Mouse (Mus musculus) heart, adult 8-10 months (tissue): ENCODE results near the gene Noto. TPM values are rescaled to one million over a fixed set of nuclear protein-coding genes. Genes with fewer than 3 reads are reported as not detected.

Source experiments
- DNase-seq: peaks from one replicate; pipeline ENCODE4 v3.0.0; 2022; ENCODE audit warnings: low spot score
- total RNA-seq, 4 experiments: library from RNA; stranded (reverse); gene quantifications; 2 replicates each; pipeline ENCODE4 v1.2.4; 2022

Gene Noto
- not detected for total RNA-seq

DNA sequence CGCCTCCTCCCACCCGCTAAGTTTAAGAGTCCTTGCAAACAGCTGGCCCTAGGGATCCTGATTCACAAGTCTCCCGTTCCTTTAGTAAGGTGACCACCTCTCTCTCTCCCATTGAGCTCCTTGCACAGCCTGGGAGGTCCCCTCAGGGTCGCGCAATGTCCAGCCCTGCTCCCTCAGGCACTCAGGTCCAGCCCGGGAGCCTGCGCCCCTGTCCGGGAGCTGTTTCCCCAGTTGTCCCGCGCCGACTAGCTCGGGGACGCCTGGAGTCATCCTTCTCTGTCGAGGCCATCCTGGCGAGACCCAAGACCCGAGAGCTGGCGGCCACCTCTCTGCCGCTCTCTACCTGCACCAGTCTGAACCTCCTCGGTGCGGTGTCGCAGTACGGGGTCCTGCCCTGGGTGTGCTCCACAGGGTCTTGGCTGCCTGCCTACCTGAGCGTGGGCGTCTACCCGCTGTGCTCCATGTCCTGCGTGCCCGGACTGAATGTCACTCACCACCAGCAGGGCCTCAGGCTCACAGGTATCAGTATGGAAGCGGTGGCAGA lies at the start of gene Noto:
TSS of gene Noto (plus strand) at position 51 of the 544 bp plus-strand sequence.
- no peak for DNase-seq

DNA sequence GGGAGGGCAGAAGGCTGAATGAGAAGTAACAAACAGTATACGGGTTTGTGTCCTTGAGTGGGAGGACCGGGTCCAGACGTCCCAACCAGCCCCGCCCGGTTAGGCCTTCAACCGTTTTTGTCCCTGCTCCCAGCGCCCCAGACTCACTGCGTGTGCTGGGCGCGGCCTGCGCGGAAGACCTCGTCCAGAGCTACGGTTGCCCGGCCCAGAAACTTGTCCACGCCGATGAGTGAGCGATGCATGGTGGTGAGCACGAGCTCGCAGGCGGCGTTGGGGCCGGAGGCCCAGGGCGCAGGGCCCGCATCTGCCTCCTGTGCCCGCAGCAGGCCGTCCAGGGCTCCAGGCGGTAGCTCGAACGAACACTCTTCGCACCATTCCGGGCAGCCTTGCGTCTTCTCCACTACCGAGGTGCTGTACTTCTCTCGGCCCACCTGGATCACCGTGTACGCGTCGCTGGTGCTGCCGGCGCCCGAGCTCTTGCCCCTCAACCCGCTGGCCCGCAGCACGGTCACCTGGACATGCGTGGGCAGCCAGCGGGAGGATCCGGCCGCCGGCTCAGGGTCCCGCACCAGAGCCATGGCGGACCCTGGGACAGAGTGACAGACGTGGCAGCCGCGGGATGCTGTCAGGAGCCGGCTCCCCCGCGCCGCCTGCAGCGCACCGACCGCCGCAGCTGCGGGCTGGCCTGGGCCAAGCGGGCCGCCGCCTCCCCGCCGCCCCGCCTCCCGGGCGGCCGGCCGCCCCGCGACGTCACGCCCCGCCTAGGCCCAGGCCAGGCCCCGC lies 49.5 kb upstream of the Noto start, which contains the start of gene Rab11fip5:
TSS of gene Rab11fip5 (minus strand) at position 684 of the 783 bp plus-strand sequence.
- no peak for DNase-seq

DNA sequence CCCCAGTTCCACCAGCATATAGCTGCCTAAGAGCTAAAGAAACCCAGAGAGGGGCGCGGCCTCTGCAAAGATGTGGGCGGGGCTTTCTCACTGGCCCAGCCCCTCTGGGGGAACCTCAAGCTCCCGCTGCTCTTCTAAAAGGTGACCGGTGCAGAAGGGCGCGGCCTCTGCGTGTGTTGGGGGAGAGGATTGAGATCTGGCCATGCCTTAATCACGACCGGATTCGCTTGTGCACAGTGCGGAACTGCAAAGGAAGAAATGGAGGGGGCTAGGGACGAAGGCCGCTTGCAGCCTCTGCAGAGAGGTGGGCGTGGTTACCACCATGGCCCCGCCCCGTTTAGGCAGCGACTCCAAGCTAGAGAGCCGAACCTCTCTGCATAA lies 49.0 kb upstream of the Noto start:
- DNase-seq, result peak; percentile 95

DNA sequence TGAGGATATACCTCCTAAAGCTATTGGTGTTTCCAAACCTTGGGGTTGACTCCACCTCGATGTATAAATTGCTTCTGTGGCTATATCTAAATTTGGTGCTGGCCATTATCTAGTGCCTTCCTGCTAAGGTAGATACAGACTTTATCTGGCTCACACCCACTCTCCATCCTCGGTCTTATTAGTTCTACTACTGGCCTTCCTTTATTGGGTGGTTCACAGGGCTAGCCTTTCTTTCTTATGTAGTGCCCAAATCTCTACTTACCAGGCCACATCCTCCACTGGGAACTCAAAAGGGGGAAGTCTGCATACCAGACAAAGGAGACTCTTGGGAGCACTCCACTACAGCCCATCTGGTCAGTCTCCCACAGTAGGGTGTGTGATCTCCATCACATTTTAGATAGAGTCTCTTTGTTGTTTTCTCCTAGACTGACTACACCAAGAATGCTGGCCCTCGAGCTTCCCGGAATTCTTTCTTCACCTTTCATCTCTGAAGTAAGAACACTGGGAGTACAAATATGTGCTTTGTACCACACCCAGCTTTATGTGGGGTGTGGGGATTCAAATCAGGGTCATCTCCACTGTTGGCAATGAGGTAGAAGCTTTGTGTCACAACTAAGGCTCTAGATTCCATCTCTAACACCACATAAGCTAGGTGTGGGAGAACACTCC lies 46.5 kb upstream of the Noto start:
- no peak for DNase-seq

DNA sequence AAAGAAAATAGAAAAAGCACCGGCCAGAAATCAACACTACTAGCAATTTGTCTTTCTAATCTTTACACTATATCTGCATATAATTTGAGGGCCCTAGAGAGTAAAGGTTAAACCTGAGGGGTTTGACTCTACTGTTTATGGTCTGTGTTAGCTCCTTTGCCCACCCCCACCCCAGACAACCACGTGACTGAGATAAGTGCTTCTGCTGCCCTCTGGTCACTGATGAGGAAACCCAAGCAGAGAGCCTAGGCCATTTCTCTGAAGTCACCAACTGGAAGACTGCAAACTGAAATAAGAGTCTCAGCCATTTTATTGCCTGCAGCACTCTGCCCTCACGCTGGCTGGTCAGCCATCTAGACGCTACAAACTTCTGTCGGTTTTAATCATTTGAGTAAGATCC lies 45.8 kb upstream of the Noto start:
- DNase-seq, result no peak

DNA sequence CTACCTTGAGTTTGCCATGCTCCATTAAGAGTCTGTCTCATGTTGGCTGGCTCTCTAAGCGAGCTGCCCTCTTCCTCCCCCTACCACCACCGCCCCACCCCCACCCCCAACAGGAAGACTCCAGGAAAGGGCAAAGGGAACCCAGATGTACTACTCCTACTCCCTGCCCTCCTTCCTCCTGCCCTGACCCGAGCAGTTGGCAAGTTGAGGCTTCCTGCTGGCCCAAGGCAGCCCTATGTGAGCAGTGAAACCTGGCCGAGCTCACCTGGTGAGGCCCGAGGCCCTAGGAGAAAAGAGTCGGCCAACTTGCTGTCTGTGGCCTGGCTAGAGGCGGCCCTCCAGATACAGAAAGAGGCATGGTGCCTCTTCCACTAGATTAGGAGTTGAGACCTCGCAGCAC lies 45.1 kb upstream of the Noto start:
- DNase-seq, result no peak

DNA sequence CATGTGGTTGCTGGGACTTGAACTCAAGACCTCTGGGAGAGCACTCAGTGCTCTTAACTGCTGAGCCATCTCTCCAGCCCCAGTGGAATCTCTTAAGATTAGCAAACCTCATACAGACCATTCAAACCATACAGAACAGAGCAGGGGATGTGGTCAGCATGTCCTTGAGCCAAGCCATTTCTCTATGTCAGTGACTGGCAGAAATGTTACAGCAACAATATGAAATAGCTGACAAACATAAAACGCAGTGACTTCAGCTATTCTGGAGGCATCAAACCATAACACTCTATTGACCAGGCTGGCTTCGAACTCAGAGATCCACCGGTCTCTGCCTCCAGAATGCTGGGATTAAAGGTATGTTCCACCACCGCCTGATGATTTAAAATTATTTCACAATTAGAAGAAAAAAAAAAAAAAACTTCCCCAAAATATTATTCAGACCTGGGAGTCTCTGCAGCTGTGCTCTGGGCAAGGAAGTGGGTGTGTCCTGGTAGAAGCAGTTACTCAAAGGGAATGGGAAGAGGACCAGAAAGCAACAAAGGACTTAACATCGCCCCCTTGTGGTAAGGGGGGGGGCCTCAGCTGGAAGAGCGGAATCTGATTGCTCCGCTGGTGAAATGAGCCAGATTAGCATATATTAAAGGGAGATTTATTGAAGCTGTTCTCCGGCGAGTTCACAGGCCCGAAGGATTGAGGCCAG lies 43.3 kb upstream of the Noto start:
- DNase-seq, result peak; percentile 90

DNA sequence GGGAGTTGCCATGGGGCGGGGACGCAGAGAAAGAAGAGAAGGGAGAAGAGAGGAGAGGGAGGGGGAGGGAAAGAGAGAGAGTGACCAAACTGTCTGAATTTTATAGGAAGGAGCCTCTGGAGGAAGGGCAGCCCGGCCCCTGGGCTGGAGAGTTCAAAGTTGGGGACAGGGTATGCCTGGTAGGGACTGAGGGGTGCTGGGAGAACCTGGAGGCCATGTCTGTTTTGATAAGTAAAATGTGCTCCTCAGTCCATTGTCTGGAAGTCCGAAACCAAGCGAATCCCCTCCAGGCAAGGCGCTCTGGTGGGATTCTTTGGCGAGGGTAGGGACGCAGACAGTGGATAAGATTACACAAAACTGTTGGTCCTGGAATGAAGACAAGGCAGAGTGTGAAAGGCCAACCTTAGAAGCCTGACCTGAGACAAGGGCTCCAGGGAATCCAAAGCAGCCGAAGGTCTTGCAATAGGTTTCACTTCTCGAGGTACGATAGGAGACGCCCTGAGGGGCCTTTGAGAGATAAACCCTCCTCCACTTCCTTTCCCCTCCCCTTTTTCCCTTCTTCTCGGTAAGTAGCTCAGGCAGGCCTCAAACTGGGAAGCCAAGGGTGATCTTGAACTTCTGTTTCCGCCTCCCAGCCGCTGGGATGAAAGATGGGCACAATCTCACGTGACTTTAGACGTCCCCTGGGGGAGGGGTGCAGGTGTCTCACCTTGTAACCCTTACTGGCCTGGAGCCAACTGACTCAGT lies 42.6 kb upstream of the Noto start:
- DNase-seq, result no peak

DNA sequence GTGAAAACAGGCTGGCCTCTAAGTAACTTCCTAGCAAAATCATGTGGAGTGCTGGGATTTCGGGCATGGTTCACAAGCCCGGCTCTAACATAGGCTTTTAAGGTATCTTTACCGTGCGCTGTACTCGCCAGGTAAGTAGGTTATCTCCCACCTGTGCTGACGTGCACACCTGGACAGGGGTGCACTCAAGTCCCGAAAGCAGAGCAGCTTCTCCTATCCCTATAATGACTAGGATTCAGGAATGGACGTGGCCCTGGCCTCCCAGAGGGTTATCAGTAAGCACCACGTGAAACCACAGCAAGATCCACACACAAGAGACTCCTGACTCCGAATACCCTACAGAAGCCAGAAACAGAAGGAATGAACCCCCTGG lies 42.1 kb upstream of the Noto start:
- no peak for DNase-seq

DNA sequence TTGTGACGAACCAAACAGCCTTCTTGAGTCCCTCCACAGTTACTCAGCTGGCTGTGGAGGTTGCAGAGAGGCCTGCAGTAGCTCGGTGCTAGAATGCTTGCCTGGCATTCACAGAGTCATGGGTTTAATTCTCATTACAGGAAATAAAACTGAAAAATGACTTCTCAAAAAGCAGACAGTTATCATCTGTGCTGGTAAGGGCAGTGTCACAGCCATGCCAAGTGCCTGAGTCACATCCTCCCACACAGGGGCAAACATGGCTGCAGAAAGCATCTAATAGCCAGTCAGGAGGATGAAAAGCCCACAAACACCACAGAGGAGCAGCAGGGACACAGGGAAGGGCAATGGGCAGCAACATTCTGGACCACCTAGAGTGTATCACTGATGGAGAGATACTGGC lies 40.9 kb upstream of the Noto start:
- DNase-seq, result no peak

DNA sequence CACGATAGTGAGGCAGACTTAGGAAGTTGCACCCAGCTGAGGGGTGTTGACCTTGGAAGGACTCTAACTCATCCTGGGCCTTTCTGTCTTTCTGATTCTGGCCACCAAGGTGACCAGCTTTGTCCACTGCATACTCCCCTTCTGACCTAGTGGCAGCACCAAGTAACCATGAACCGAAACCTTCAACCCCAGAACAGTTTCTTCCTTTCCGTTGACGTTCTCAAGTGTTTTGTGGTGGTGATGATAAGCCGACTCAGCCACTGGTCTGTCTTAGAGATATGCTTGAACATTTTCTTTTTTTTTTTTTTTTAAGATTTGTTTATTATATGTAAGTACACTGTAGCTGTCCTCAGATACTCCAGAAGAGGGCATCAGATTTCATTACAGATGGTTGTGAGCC lies 35.1 kb upstream of the Noto start:
- no peak for DNase-seq

DNA sequence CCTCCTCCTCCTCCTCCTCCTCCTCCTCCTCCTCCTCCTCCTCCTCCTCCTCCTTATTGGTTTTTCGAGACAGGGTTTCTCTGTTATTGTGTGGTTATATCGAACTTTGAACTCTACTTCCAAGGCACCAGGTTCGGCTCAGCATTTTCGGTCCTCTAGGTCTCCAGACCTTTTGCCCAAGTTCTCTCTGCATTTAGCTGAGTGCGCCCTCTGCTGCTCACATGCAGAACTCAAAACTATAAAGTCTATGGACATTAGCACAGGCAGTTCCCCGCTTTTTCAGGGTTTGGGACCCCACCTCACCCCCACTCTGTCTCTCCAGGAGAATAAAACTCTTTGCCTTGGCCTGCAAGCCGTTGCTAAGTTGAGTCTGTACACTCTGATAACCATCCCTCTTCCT lies 31.9 kb upstream of the Noto start:
- no peak for DNase-seq

DNA sequence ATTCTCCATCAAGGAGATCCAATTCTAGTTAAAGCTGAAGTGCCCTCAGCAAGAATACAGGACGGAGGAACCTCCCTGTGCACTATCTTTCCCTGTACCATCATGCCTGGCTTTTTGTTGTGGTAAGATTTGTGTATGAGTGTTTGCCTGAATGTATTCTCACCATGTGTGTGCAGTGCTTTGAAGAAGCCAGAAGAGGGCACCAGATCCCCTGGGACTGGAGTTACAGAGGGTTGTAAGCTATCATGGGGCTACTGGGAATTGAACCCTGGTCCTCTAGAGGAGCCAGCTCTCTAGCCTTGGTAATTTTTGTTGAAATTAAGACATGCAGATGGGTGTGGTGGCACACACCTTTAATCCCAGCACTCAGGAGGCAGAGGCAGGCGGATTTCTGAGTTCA lies 28.3 kb upstream of the Noto start:
- DNase-seq, result no peak

DNA sequence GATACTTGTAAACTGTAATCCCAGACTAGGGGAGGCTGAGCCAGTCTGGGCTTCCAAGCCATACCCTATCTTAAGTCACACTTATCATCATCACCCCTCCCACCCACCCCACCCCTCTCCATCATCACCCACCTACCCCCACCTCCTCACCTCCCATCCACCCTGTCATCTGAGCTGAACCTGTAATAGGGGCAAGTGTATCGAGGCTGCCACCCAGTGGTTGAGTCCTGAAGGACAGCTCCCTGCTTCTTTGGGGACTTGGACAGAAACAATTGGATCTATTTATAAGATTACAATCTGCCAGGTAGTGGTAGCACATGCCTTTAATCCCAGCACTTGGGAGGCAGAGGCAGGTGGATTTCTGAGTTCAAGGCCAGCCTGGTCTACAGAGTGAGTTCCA lies 26.5 kb upstream of the Noto start:
- peak; percentile 48 for DNase-seq

DNA sequence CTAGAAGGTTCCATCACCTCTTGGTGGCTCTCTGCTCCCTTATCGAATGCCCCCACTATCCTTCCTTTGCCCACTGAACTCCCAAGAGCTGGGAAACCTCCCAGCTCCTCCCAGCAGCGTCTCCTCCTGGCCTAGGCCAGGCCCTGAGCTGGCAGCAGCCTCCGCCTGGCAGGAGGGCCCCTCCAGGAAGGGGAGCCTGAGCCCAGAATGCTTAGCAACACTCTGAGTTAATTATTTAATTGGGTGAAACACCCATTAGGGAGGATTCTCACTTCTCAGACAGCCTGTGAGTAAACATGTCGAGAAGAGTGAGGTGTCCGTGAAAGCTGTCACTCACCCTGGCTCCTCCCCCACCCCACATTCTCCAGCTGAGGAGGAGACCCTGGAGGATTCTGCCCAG lies 24.0 kb upstream of the Noto start:
- DNase-seq, result no peak

DNA sequence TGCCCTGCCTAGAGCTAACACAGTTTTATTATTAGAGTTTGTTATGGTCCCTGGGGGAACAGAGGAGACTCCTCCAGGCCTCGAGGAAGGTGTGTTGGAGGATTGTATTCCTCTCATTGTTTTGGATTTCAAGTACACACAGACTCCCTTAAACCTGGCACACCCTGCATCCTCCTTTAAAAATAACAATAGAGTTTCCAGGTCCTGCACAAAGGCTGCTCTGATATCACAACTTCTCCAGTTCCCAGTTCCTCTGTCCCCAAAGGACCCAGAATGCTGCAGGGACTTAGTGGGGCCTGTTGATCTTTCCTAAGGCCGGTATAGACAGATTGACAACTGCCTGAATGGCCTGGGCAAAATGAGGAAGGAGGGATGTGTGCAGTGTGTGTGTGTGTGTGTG lies 21.1 kb upstream of the Noto start:
- peak; percentile 76 for DNase-seq

DNA sequence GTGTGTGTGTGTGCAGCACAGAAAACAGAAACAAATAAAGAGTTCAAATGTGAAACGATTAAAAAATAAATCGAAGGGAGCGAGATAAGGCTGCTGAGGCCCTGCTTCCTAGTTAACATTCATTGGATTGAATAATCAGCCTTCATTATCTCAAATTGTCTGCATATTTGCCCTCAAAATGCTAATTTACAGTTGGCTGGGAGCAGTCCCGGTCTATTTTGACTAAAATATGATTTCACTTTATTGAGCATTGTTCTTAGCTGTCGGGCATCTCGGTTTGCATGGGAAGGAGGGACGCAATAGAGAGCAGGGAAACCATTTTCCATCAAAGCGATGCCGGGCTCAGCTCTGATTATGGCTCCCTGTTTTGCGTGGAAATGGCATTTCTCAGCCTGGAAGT lies 20.6 kb upstream of the Noto start:
- no peak for DNase-seq

DNA sequence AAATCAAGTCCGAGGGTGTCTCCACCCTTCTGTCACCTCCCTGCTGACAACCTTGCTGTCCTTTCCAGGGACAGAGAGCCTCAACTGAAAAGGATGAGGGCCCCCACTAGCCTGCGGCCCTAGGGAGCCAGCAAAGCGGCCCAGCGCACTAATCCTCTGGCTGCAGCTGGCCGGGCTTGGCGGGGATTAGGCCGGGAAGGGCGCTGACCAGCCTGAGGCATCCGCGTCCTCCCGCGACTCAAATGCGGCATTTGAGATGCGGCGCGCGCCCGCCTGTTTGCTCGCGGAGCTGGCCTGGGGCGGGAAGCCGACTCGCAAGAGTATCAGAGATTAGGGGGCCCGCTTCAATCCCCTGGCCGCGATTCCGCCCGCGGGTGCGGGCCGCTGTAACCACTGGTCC lies 14.7 kb upstream of the Noto start:
- no peak for DNase-seq

DNA sequence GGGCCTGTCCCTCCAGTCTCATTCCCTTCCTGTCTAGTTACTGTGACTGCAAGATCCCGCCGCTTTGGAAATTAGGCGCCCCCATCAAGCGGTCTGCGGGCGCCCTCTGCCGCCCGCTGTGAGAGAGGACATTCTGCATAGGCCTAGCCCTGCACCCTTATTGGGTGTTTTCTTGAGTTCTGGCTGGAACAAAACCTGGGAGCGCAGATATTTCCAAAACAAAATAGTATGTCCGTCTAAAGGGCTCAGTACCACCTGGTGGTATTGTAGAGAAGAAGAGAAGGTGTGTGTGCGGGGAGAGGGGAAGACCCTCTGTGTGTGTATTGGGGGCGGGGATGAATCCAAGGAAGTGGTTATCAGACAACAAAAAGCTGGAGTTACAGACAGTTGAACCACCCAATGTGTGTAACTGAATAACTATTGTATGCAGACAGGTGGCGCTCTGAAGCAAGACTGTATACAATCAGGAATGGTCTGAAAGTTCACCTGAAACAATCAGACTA lies 12.9 kb upstream of the Noto start:
- DNase-seq, result peak; percentile 40

DNA sequence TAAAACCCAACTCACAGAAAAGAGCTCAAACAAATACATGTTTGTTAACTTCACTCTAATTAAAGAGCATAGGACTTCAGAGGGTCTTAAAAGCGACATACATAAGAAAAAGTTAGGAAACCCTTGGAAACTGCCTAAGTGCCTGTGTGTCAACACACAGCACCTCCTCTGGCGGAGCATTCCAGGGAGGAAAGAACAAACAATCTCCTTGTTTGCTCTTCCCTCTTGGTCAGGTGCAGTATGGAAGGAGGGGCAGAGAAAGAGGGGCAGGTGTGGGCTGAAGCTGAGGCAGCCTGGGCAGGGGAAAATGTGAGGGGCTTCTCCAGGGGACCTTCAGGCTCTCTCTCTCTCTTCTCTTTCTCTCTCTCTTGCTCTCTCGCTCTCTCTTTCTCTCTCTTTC lies 7.9 kb upstream of the Noto start:
- DNase-seq, result no peak

DNA sequence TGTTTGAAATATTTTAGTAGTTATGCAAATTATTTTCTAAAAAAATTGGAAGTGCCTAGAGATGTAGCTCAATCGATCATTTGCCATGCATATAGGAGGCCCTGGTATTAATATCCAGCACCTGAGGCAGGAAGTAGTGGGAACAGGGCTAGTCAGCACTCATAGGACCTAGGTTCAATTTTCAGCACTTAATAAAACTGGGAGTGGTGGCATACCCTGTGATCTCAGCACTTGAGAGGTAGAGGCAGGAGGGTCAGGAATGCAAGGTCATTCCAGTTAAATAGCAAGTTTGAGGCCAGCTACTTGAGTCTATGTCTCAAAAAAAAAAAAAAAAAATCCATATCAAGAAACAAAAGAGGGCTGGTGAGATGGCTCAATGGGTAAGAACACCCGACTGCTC lies 4.5 kb upstream of the Noto start:
- DNase-seq, result no peak
